ENCODE assay signal across 10 mouse cellular contexts in genomic region chr3:80913779-80914284, GRCm38 (mm10). TPM values are rescaled to one million over a fixed set of nuclear protein-coding genes. Genes with fewer than 3 reads are reported as not detected.
A peak's percentile ranks its signal among the peaks of the same experiment; 100 is the strongest.
DNase-seq lines count a peak whose midpoint lies in the region; ATAC-seq lines count a peak whose summit lies in the region.
"Had no signal": no experiment of that assay in that cellular context is flagged by ENCODE, and none has a peak within 500 bp of the region (broad histone marks: within the 10 kb centered on the region; RNA-seq: fewer than 3 reads in every experiment).

No protein-coding gene starts in this region.

- H3K27me3 ChIP-seq in heart, embryonic 13.5 days (replicated peaks), result peaks cover 4% of the 10 kb centered on the region
- peaks cover 28% of the 10 kb centered on the region for H3K27me3 ChIP-seq in midbrain, embryonic 10.5 days (ENCODE audit: low read depth, poor library complexity, severe bottlenecking)

- H3K4me2 ChIP-seq in heart, embryonic 13.5 days, result peak overlapping the region; percentile 85

- no peaks in the 10 kb centered on the region for H3K4me1 ChIP-seq in heart, embryonic 13.5 days
- H3K4me1 ChIP-seq in midbrain, embryonic 10.5 days, result peaks cover 10% of the 10 kb centered on the region

- H3K4me3 ChIP-seq in heart, embryonic 13.5 days, result peak overlapping the region; percentile 63
- H3K4me3 ChIP-seq in midbrain, embryonic 10.5 days, result peak overlapping the region; percentile 81

- H3K27ac ChIP-seq in heart, embryonic 13.5 days (replicated peaks), result no peak overlapping the region
- H3K27ac ChIP-seq in midbrain, embryonic 10.5 days (replicated peaks), result peak overlapping the region; percentile 92
- H3K27ac ChIP-seq: macrophage had no signal

- H3K36me3 ChIP-seq in heart, embryonic 13.5 days, result no peaks in the 10 kb centered on the region
- no peaks in the 10 kb centered on the region for H3K36me3 ChIP-seq in midbrain, embryonic 10.5 days
- H3K36me3 ChIP-seq: G1E had no signal

- intact Hi-C loops in heart, postnatal 10 days (cut with DNase I), result no loop called here

- DNase-seq in heart, postnatal 10 days, result no peak
- peak; percentile 41 for DNase-seq in Muller cell, postnatal 12 days (ENCODE audit: inconsistent ontology term)
- peak; percentile 42 for DNase-seq in forelimb bud, embryonic 11.5 days (ENCODE audit: low read depth, low spot score)
- no peak for DNase-seq in midbrain, embryonic 10.5 days (ENCODE audit: low spot score)
- no peak for DNase-seq in thymus, adult 18-20 months
- DNase-seq in adrenal gland, postnatal 10 days, result no peak
- no peak for DNase-seq in thymus, postnatal 10 days (ENCODE audit: low spot score in 2 of 2)

- no peak for ATAC-seq in heart, embryonic 13.5 days (ENCODE audit: extremely low read depth, insufficient number of reproducible peaks, low FRiP score, low TSS enrichment)

- peak overlapping the region; percentile 80 for H3K9ac ChIP-seq in heart, embryonic 13.5 days

- WGBS in heart, embryonic 13.5 days, result 27% methylated on average over 6 of the region's 6 CpGs
- 28% methylated on average over 6 of the region's 6 CpGs for WGBS in midbrain, embryonic 10.5 days

- H3K9me3 ChIP-seq in heart, embryonic 13.5 days, result no peaks in the 10 kb centered on the region
- no peaks in the 10 kb centered on the region for H3K9me3 ChIP-seq in midbrain, embryonic 10.5 days (replicated peaks)

RNA-seq across cellular contexts. Expression of gene Glrb, which starts 0.4 kb away (rescaled TPM):
- polyA plus RNA-seq in heart, embryonic 13.5 days (2015; fragmentation: Nextera tagmentation; extraction: Ambion mirVana), result 3.5 and 3.6 TPM in 2 replicates
- total RNA-seq in heart, postnatal 10 days (2021), result under 1 TPM; 0.24 to 0.35 TPM
- 6.9 and 8.4 TPM in 2 replicates for polyA plus RNA-seq in midbrain, embryonic 10.5 days (2016; fragmentation: Nextera tagmentation; extraction: Ambion mirVana)
- total RNA-seq in adrenal gland, postnatal 10 days (2021), result 1 to 10 TPM; 7.9 to 9.9 TPM
- polyA plus RNA-seq: G1E, macrophage had no signal

Comparison
In these comparisons a context has a peak if more than half of its experiments do, and no peak if none do; other contexts are left out.
1. DNase-seq: peak in Muller cell, postnatal 12 days (single experiment) and forelimb bud, embryonic 11.5 days (single experiment); none in heart, postnatal 10 days (0 of 2), midbrain, embryonic 10.5 days (single experiment), thymus, adult 18-20 months (0 of 2), adrenal gland, postnatal 10 days (single experiment) and thymus, postnatal 10 days (0 of 2).
2. RNA of gene Glrb, which starts 0.4 kb away (total RNA-seq): 7.9 to 9.9 TPM in adrenal gland, postnatal 10 days; 0.24 to 0.35 TPM in heart, postnatal 10 days; every median in the first group is over 4 times any median in the second.